Mouse (Mus musculus) liver, adult 10 weeks (tissue): Measurements from ENCODE around the gene Zfp334. TPM values are rescaled to one million over a fixed set of nuclear protein-coding genes. Genes with fewer than 3 reads are reported as not detected.

Experiments
- polyA plus RNA-seq: library from polyadenylated mRNA; stranded (reverse); fragments of 350-450 nt; fragmentation: Illumina TruSeq; extraction: RNeasy Lipid Tissue Mini Kit (QIAGEN cat#74804); gene quantifications from one replicate; pipeline ENCODE4 v1.2.3, GENCODE M21; 2014; ENCODE audit warnings: low read depth, low replicate concordance

The Zfp334 gene
- polyA plus RNA-seq = 0.48 TPM

DNA sequence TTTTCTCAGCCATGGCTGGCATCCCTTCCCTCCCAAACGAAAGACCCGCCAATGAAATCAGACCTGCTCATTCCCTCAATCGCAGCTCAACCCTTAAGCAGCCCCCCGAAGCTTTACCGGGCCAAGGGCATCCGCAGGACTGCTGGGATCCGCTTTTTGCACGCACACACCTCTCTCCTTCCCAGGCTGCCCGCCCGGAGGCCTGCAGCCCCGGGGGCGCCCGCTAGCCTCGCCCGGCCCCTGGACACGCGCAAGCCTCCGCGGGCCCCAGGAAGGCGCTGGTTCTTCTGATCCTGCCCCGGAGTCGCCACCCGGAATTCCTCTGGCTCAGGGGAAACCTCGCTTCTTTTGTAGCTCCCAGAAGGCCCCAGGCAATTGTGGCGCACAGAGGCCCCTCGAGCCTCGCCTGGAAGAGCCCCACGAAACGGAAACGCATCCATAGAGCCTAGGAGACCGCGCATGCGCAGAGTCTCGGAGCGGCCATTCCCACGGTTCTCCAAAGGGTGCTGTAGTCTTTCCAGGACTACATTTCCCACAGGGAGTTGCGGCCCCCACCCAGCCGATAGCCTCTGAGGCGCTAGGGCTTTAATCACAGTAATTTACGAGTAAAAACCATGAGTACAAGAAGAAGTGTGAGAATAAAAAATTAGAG lies at the start of gene Zfp334:
Zfp334 (minus strand) TSS at position 416 of the 652 bp plus-strand sequence.

DNA sequence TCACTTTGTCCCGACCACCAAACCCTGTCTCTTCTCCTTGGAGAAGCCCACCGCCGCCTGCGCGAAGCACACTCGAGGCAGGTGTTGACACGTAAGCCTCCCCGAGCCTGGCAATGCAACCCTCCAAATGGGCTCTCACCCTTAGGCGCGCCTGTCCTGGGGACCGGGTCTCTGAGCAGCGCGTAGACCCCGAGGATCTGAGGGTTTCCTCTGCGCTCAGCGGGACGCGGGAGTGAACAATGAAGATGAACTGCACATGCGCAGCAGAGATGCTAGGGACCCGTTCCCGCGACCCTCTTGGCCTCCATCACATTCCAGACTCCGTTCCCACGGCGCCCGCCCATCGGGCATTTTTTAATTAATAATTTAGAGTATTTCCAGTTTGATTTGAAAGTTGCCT lies 19.6 kb downstream of the Zfp334 start, which contains the start of gene Zfp663:
Zfp663 (minus strand) TSS at position 234 of the 400 bp plus-strand sequence.

DNA sequence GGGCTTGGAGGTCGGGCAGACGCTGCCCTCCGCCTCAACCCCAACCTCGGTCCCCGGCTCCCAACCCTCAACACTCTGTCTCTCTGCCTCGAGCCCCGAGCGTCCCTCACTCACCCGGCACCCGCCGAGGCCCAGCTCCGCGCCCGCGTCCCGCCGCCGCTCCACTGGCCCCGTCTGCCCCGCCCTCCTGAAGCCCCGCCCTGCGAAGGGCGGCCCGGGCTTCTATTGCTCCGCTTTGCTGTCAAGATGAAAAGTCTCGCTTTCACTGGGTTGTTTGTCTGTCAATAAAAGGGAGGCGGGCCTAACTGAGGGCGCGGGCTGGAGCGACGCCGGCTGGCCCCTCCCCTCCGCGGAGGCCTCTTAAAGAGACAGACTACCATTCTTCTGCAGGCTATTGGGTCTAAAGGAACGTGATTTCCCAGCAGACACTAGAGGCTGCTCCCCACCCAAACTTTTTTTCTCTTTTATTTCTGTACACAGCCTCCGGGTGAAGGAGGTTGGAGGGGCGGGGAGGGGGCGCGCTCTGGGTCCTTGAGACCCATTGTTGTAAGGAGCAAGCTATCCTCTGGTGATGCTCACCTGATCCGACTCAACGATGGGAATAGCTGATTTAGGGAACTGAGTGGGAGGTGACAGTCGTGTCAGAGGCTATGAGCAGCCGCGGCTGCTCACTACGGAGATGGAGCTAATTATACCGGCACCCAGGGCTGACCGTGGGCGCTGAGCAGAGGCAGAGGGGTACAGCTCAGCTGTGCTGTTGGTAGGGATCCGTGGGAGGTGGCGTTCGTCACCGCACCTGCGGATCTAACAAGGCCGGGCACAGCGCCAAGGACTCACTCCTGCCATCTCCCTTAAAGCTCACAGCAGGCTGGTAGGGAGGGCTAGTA lies 61.5 kb downstream of the Zfp334 start, which contains the start of gene Elmo2:
Elmo2 (minus strand) TSS at position 176 of the 887 bp plus-strand sequence.

Other genes starting within 250 kb of the Zfp334 start
- gene Cdh22, start 153.4 kb downstream of the Zfp334 start, polyA plus RNA-seq = not detected
- gene Slc35c2, start 100.4 kb downstream of the Zfp334 start, polyA plus RNA-seq = 6.1 TPM
- gene Elmo2, start 61.8 kb downstream of the Zfp334 start, polyA plus RNA-seq = 1.7 TPM
- gene Zfp663, start 19.5 kb downstream of the Zfp334 start, polyA plus RNA-seq = not detected
- 0.11 TPM for gene Ocstamp, start 12.1 kb upstream of the Zfp334 start, polyA plus RNA-seq
- gene Slc13a3, start 85.0 kb upstream of the Zfp334 start, polyA plus RNA-seq = 2.1 TPM
- gene Trp53rka, start 105.1 kb upstream of the Zfp334 start, polyA plus RNA-seq = 2.2 TPM
- gene Slc2a10, start 115.5 kb upstream of the Zfp334 start, polyA plus RNA-seq = 0.11 TPM
- gene Eya2, start 206.8 kb upstream of the Zfp334 start, polyA plus RNA-seq = not detected